Mouse (Mus musculus) E14TG2a.4 (cell line): Measurements from ENCODE around the gene Gramd1b.

Source experiments
- H3K27me3 ChIP-seq: 2 replicates; pipeline ENCODE4 v1.6.1; 2014; ENCODE audit warnings: low read length, control low read depth; ENCODE audit not compliant: insufficient read depth
- H3K36me3 ChIP-seq: 2 replicates; pipeline ENCODE4 v1.6.1; 2014; ENCODE audit warnings: low read length, control low read depth; ENCODE audit not compliant: insufficient read depth
- H3K4me1 ChIP-seq: replicated peaks from 2 replicates; pipeline ENCODE4 v1.6.1; 2014; ENCODE audit warnings: low read depth, low read length, control low read depth
- H3K4me3 ChIP-seq: replicated peaks from 2 replicates; pipeline ENCODE4 v1.5.1; 2014; ENCODE audit warnings: mild to moderate bottlenecking, low read length
- H3K9me3 ChIP-seq: 2 replicates; pipeline ENCODE4 v1.6.1; 2014; ENCODE audit warnings: low read length, control low read depth
- CTCF ChIP-seq: conservative IDR thresholded peaks from 2 replicates; pipeline ENCODE4 v1.5.1; 2014; ENCODE audit warnings: low read length
- NANOG ChIP-seq: IDR thresholded peaks from 2 replicates; pipeline ENCODE4 v1.6.1; 2014; ENCODE audit warnings: borderline replicate concordance, low read length, mixed read lengths
- POU5F1 ChIP-seq: IDR thresholded peaks from 2 replicates; pipeline ENCODE4 v1.6.1; 2014; ENCODE audit warnings: low read length, borderline replicate concordance

Gene Gramd1b

GRCm38 (mm10) chr9:40559646-40560045, 28.5 kb upstream of the Gramd1b start:
- Histone ChIP-seq H3K36me3 (no peaks in the 10 kb centered on the region), H3K4me3 (no peak overlapping the region), H3K9me3 (no peaks in the 10 kb centered on the region), H3K27me3 (no peaks in the 10 kb centered on the region; the same call in 1 of the 2 replicates), H3K4me1 (no peaks in the 10 kb centered on the region)
- TF ChIP-seq POU5F1 (no peak), CTCF (no peak), NANOG (no peak)

GRCm38 (mm10) chr9:40557796-40558195, 26.6 kb upstream of the Gramd1b start:
- H3K4me1 ChIP-seq: no peaks in the 10 kb centered on the region
- no peak overlapping the region for H3K4me3 ChIP-seq
- no peaks in the 10 kb centered on the region for H3K36me3 ChIP-seq
- no peaks in the 10 kb centered on the region; the same call in 1 of the 2 replicates for H3K27me3 ChIP-seq
- no peaks in the 10 kb centered on the region for H3K9me3 ChIP-seq
- TF ChIP-seq CTCF (no peak), NANOG (no peak), POU5F1 (no peak)

GRCm38 (mm10) chr9:40556396-40556795, 25.2 kb upstream of the Gramd1b start:
- Histone ChIP-seq H3K27me3 (no peaks in the 10 kb centered on the region; the same call in 1 of the 2 replicates), H3K4me1 (no peaks in the 10 kb centered on the region)

GRCm38 (mm10) chr9:40555243-40555642, 24.1 kb upstream of the Gramd1b start:
- no peak overlapping the region for H3K4me3 ChIP-seq
- no peaks in the 10 kb centered on the region for H3K4me1 ChIP-seq
- H3K27me3 ChIP-seq: no peaks in the 10 kb centered on the region; the same call in 1 of the 2 replicates
- no peaks in the 10 kb centered on the region for H3K9me3 ChIP-seq
- TF ChIP-seq CTCF: no peak
- no peaks in the 10 kb centered on the region for H3K36me3 ChIP-seq

More at GRCm38 (mm10) chr9:40556396-40556795, 25.2 kb upstream of the Gramd1b start:
- Histone ChIP-seq H3K36me3 (no peaks in the 10 kb centered on the region), H3K9me3 (no peaks in the 10 kb centered on the region), H3K4me3 (no peak overlapping the region)
- TF ChIP-seq NANOG (no peak), CTCF (no peak)

GRCm38 (mm10) chr9:40547876-40548275, 16.7 kb upstream of the Gramd1b start:
- no peak overlapping the region for H3K4me3 ChIP-seq
- H3K9me3 ChIP-seq: no peaks in the 10 kb centered on the region
- H3K4me1 ChIP-seq: no peaks in the 10 kb centered on the region
- TF ChIP-seq NANOG (no peak), POU5F1 (no peak), CTCF (no peak)
- no peaks in the 10 kb centered on the region for H3K27me3 ChIP-seq
- H3K36me3 ChIP-seq: no peaks in the 10 kb centered on the region

GRCm38 (mm10) chr9:40545193-40545592, 14.0 kb upstream of the Gramd1b start:
- no peaks in the 10 kb centered on the region for H3K4me1 ChIP-seq
- TF ChIP-seq CTCF: no peak
- no peak for TF ChIP-seq NANOG
- TF ChIP-seq POU5F1: no peak

GRCm38 (mm10) chr9:40539588-40540140, 8.5 kb upstream of the Gramd1b start:
- H3K4me1 ChIP-seq: no peaks in the 10 kb centered on the region
- H3K36me3 ChIP-seq: no peaks in the 10 kb centered on the region
- 0 out of 2 replicates have a peak, but pooled peaks cover 5% of the 10 kb centered on the region for H3K27me3 ChIP-seq
- H3K9me3 ChIP-seq: no peaks in the 10 kb centered on the region
- TF ChIP-seq CTCF: no peak
- no peak for TF ChIP-seq POU5F1
- no peak for TF ChIP-seq NANOG
- no peak overlapping the region for H3K4me3 ChIP-seq

More at GRCm38 (mm10) chr9:40545193-40545592, 14.0 kb upstream of the Gramd1b start:
- Histone ChIP-seq H3K9me3 (no peaks in the 10 kb centered on the region), H3K4me3 (no peak overlapping the region), H3K27me3 (no peaks in the 10 kb centered on the region), H3K36me3 (no peaks in the 10 kb centered on the region)

GRCm38 (mm10) chr9:40537708-40538105, 6.5 kb upstream of the Gramd1b start:
- peaks cover 6% of the 10 kb centered on the region; the same call in 1 of the 2 replicates for H3K27me3 ChIP-seq
- H3K36me3 ChIP-seq: no peaks in the 10 kb centered on the region
- no peaks in the 10 kb centered on the region for H3K9me3 ChIP-seq
- no peak overlapping the region for H3K4me3 ChIP-seq
- H3K4me1 ChIP-seq: no peaks in the 10 kb centered on the region
- TF ChIP-seq NANOG (no peak), CTCF (no peak), POU5F1 (no peak)
